Mouse (Mus musculus) lung, embryonic 15.5 days (tissue): ENCODE measurements around the gene Pygl. TPM values are rescaled to one million over a fixed set of nuclear protein-coding genes. Genes with fewer than 3 reads are reported as not detected.

Experiments used
- ATAC-seq: fragments of 200-750 bp; cut with Nextera tagmentation; 2 replicates; pipeline ENCODE4 v1.8.0; 2017; ENCODE audit warnings: moderate number of reproducible peaks, borderline replicate concordance; ENCODE audit not compliant: low FRiP score, low TSS enrichment; ENCODE audit errors: extremely low read depth
- H3K27ac ChIP-seq: fragments of 300-500 bp; sonication (generic); 2 replicates; pipeline ENCODE4 v1.5.1; 2015; ENCODE audit warnings: moderate library complexity, mild to moderate bottlenecking, inconsistent platforms
- H3K27me3 ChIP-seq: fragments of 300-500 bp; sonication (generic); 2 replicates; pipeline ENCODE4 v1.6.1; 2015; ENCODE audit warnings: inconsistent platforms
- H3K36me3 ChIP-seq: fragments of 300-500 bp; sonication (generic); 2 replicates; pipeline ENCODE4 v1.6.1; 2015; ENCODE audit warnings: inconsistent platforms
- H3K4me1 ChIP-seq: fragments of 300-500 bp; sonication (generic); 2 replicates; pipeline ENCODE4 v1.6.1; 2015; ENCODE audit warnings: inconsistent platforms
- H3K4me2 ChIP-seq: fragments of 300-500 bp; sonication (generic); 2 replicates; pipeline ENCODE4 v1.6.1; 2015; ENCODE audit warnings: inconsistent platforms, mild to moderate bottlenecking, moderate library complexity
- H3K4me3 ChIP-seq: fragments of 300-500 bp; sonication (generic); 2 replicates; pipeline ENCODE4 v1.5.1; 2015; ENCODE audit warnings: mild to moderate bottlenecking, inconsistent platforms
- H3K9ac ChIP-seq: fragments of 300-500 bp; sonication (generic); 2 replicates; pipeline ENCODE4 v1.6.1; 2015; ENCODE audit warnings: inconsistent platforms
- H3K9me3 ChIP-seq: fragments of 300-500 bp; sonication (generic); 2 replicates; pipeline ENCODE4 v1.6.1; 2016; ENCODE audit warnings: inconsistent platforms
- WGBS: fragments of 180-500 bp; shearing (Covaris S2); methylation state at CpG from one replicate; pipeline ENCODE4 v1.1.7; 2015; 5-methylcytosine and 5-hydroxymethylcytosine counted together
- polyA plus RNA-seq: library from polyadenylated mRNA; unstranded; fragments of >200 nt; fragmentation: Nextera tagmentation; extraction: Ambion mirVana; gene quantifications from 2 replicates; pipeline ENCODE4 v1.2.1, GENCODE M21; 2015

The Pygl gene
- polyA plus RNA-seq, 1 experiment from 2014 or later = 65.4 TPM

DNA sequence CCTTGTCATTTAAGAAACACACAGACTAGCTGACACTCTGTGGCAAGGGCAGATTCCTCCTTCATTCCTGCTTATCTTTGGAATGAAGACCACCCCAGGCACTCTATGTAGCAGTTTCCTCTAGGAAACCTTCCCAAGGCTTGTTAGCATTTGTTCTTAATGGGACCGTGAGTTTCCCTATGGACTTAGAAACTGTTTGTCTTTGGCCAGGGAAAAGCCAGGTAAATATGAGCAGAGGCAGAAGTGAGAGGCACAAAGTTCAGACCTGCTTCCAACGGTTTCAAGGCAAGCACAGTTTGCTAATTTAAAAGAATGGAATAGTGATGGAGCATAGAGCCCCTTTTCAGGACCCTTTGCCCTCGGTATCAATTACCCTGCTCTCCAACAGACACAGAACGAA, 8.0 kb downstream of the Pygl start:
- Histone ChIP-seq H3K9me3 (no peaks in the 10 kb centered on the region), H3K27me3 (no peaks in the 10 kb centered on the region), H3K27ac (no peak overlapping the region), H3K9ac (no peak overlapping the region), H3K4me1 (peaks cover 36% of the 10 kb centered on the region), H3K36me3 (peaks cover 27% of the 10 kb centered on the region), H3K4me2 (no peak overlapping the region), H3K4me3 (no peak overlapping the region)
- whole genome bisulfite sequencing = 32% methylated on average over 4 of the region's 4 CpGs
- no peak for ATAC-seq

DNA sequence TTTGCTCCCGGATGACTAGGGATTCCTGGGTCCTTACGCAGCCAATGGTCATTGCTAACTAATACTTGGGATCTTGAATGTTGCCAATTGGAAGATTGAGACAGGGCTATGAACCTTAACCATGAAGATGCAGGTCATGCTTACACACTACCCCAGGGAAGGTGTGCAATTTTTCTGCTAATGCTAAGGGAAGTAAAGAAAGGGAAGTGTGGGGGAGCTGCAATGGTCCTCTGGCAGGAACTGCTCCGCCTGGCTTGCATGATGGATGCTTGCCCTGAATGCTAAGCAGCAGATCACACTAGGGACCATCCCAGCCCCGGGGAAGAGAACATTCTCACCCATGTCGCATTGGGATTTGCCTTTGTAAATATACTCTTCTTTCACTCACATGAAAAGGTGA, 9.9 kb downstream of the Pygl start:
- Histone ChIP-seq H3K27me3 (no peaks in the 10 kb centered on the region), H3K4me1 (peaks cover 26% of the 10 kb centered on the region), H3K9ac (no peak overlapping the region), H3K4me3 (no peak overlapping the region), H3K36me3 (peaks cover 29% of the 10 kb centered on the region), H3K9me3 (no peaks in the 10 kb centered on the region), H3K27ac (no peak overlapping the region), H3K4me2 (no peak overlapping the region)
- 70% methylated on average over 5 of the region's 5 CpGs for WGBS
- ATAC-seq = no peak

DNA sequence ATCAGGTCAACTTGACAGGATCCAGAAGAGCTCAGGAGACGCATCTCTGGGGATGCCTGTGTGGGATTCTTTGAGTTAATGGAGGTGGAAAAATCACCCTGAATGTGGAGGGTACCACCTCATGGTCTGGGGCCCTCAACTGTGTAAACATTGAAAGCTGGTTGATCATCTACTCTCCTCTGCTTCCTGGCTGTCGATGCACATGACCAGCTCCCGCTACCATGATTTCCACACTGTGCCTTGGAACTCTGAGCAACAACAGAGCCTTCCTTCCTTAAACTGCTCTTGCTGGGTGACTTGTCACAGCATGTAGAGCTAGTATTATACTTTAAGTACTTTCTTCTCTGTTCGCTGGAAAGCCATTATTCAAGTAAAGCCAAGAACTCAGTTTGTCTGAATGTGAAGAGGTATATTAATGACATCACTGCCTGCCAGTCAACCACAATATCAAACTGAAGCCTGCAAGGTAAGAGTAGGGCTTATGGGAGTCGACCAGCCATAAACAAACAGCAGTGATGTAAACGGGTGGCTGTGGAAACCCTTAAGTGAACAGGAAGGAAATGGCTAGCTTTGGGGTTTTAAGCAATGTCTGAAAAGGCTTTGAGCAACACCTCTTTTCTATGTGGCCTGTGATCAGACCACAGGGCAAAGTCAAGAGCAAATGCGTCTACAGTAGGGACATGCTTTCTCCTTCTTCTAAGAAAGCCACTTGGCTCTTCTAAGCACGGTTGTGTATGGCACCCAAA, 12.3 kb downstream of the Pygl start:
- no peak overlapping the region for H3K4me2 ChIP-seq

DNA sequence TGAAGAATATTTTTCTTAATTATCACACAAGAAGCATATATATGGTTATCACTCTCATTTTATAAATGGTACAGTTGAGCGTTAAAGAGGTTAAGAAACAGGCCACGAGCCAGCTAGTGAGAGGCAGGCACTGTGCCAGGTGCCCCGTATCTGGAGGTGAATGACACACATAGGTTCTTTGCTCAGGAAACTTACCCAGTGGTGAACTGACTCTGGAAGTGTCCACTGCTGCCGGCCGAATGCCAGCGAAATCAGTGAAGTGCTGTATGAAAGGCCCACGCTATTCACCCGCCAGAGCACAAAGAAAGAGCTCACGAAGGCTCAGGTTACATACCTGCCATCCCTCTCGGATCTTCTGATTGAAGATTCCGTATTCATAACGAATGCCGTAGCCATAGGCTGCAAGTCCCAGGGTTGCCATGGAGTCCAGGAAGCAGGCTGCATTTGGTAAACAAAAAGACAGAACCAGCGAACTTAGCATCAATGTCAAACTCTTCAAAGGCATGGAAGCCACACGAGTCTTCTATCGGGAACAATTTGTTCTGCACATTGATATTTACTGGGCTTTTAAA, 15.0 kb downstream of the Pygl start:
- Histone ChIP-seq H3K27ac (peak overlapping the region; percentile 31; the same call in 1 of the 2 replicates), H3K27me3 (no peaks in the 10 kb centered on the region), H3K4me1 (peaks cover 3% of the 10 kb centered on the region; the same call in 1 of the 2 replicates), H3K4me3 (no peak overlapping the region), H3K4me2 (no peak overlapping the region), H3K9ac (no peak overlapping the region), H3K9me3 (no peaks in the 10 kb centered on the region), H3K36me3 (peaks cover 26% of the 10 kb centered on the region)
- 47% methylated on average over 16 of the region's 16 CpGs for WGBS
- ATAC-seq = no peak

More for the DNA sequence above, 12.3 kb downstream of the Pygl start:
- Histone ChIP-seq H3K9ac (no peak overlapping the region), H3K9me3 (no peaks in the 10 kb centered on the region), H3K27me3 (no peaks in the 10 kb centered on the region), H3K27ac (no peak overlapping the region), H3K4me3 (no peak overlapping the region), H3K4me1 (peaks cover 11% of the 10 kb centered on the region), H3K36me3 (peaks cover 33% of the 10 kb centered on the region)
- ATAC-seq = no peak
- 70% methylated on average over 8 of the region's 8 CpGs for WGBS

DNA sequence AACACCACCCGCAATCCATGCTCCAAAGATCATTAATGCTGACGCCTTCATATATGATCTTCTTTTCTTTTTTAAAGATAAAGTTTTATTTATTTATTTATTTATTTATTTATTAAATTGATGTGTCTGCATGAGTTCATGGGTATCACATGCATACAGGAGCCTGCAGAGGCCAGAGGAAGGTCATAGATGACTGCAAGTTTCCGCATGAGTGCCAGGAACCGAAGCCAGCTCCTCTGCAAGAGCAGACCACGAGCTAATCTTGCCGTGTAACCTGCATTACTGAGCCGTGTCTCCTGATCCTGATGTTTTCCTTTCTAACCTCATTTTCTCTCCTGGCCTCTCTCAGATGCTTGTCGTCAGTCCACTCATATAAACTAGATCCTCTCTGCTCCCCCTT, 17.0 kb downstream of the Pygl start:
- Histone ChIP-seq H3K4me3 (no peak overlapping the region), H3K9ac (no peak overlapping the region), H3K4me1 (peaks cover 3% of the 10 kb centered on the region; the same call in 1 of the 2 replicates), H3K9me3 (no peaks in the 10 kb centered on the region), H3K36me3 (peaks cover 14% of the 10 kb centered on the region), H3K27ac (no peak overlapping the region), H3K4me2 (no peak overlapping the region), H3K27me3 (no peaks in the 10 kb centered on the region)
- ATAC-seq = no peak
- 76% methylated on average over 8 of the region's 8 CpGs for WGBS

DNA sequence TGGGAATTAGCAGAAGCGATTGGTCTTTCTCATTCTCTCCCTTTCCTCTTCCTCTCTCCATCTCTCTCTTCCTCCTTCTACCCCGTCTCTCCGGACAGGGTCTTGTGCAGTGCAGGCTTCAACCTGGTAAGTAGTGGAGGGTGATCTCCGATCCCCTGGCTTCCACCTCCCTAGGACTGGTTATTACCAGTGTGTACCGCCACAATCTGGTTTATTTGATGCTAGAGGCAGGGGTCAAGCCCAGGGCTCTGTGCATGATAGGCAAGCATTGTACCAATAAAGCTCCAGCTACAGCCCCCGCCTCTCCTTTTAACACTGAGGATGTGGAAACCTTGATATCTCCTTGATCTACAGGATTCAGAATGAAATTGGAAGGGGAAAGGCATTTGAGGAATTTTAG, 17.7 kb downstream of the Pygl start:
- Histone ChIP-seq H3K9ac (no peak overlapping the region), H3K27me3 (no peaks in the 10 kb centered on the region), H3K27ac (no peak overlapping the region), H3K4me2 (no peak overlapping the region), H3K9me3 (no peaks in the 10 kb centered on the region), H3K36me3 (peaks cover 9% of the 10 kb centered on the region; the same call in 1 of the 2 replicates), H3K4me3 (no peak overlapping the region), H3K4me1 (peaks cover 3% of the 10 kb centered on the region; the same call in 1 of the 2 replicates)
- no peak for ATAC-seq
- WGBS = 83% methylated on average over 6 of the region's 6 CpGs

DNA sequence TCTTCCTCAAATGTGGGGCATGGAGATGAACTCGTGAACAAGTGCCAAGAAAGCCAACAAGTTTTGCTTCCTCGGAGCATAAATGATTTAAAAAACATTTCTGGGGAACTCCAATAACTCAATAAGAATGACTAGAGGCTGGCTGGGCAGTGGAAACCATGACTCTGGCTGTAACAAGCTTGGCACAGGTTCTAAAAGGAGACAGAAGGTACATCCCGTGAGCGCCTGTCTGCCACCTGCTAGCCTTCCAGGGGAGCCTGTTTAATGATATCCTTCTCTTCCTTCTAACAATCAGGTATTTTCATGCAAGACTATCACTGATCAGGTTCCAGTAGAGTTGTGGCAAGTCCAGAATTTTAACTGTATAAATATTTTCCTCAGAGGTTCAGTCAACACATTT, 18.8 kb downstream of the Pygl start:
- 74% methylated on average over 4 of the region's 4 CpGs for WGBS
- ATAC-seq = no peak
- Histone ChIP-seq H3K9me3 (no peaks in the 10 kb centered on the region), H3K4me1 (peaks cover 3% of the 10 kb centered on the region; the same call in 1 of the 2 replicates), H3K27ac (no peak overlapping the region), H3K4me3 (no peak overlapping the region), H3K27me3 (no peaks in the 10 kb centered on the region), H3K4me2 (no peak overlapping the region), H3K36me3 (peaks cover 11% of the 10 kb centered on the region; the same call in 1 of the 2 replicates), H3K9ac (no peak overlapping the region)

DNA sequence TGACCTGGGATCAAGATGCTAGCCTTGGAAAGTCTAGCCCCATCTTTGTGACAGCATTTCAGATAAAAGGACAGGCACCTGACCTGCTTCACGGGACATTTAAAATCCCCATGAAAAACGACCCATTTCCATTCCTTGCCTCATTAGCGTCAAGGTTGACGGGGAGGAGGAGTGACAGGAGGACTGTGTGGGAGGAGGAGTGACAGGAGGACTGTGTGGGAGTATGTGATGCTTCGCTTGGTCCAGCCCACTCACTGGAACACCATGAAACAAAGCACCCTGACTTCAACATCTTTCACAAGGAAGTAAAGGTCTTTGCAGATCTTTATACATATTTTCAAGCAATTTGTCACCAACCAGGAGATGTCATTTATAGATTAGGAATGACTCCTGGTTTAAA, 23.1 kb downstream of the Pygl start:
- no peak for ATAC-seq
- Histone ChIP-seq H3K4me1 (no peaks in the 10 kb centered on the region), H3K4me2 (no peak overlapping the region), H3K9me3 (no peaks in the 10 kb centered on the region), H3K27ac (no peak overlapping the region), H3K9ac (no peak overlapping the region), H3K27me3 (no peaks in the 10 kb centered on the region), H3K4me3 (no peak overlapping the region), H3K36me3 (peaks cover 17% of the 10 kb centered on the region)
- WGBS = 64% methylated on average over 5 of the region's 5 CpGs

DNA sequence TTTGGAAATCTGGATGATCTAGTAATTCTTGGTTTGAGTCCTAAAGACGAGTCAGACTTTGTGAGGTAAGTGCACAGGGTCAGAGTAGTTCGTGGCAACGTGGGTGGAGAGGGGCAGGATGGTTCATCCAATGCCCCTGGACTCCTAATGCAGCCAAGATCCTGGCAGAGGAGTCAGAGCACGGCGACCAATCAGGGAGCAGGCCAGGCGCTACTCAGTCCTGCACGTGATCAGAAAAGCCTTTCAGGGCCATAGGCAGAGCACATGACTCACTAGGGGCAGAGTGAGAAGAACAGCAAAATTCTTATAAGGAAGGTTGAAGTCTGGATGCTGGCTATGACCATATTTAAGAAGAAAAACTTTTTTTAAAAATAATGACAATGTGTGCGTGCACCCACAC, 26.9 kb downstream of the Pygl start:
- Histone ChIP-seq H3K4me1 (no peaks in the 10 kb centered on the region), H3K27ac (no peak overlapping the region), H3K4me3 (no peak overlapping the region), H3K9ac (no peak overlapping the region), H3K36me3 (peaks cover 27% of the 10 kb centered on the region), H3K27me3 (no peaks in the 10 kb centered on the region), H3K9me3 (no peaks in the 10 kb centered on the region), H3K4me2 (no peak overlapping the region)
- WGBS = 77% methylated on average over 8 of the region's 8 CpGs
- no peak for ATAC-seq

DNA sequence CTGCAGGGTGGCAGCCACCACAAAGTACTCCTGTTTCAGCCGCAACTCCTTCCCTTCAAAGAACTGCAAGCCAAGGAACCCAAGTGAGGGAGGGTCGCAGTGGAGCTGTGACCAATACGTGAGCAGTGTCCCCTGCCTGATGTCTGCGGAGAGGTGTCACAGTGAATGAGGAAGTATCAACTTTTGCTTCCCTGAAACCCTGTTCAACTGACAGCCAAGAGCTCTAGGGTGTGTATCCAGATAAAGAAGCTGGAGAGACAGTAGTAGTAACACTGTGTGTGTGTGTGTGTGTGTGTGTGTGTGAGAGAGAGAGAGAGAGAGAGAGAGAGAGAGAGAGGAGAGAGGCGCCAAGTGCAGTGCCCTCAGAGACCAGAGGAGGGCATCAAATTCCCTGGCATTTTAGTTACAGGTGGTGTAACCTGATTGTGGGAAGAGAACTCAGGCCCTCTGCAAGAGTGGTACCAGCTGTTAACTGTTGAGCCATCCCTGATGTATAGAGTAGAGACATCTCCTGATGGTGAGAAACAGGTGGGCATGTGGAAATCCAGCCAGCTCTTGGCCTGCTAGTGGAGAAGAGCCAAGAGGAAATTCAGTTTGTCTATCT, 29.3 kb downstream of the Pygl start:
- H3K36me3 ChIP-seq = peaks cover 28% of the 10 kb centered on the region

DNA sequence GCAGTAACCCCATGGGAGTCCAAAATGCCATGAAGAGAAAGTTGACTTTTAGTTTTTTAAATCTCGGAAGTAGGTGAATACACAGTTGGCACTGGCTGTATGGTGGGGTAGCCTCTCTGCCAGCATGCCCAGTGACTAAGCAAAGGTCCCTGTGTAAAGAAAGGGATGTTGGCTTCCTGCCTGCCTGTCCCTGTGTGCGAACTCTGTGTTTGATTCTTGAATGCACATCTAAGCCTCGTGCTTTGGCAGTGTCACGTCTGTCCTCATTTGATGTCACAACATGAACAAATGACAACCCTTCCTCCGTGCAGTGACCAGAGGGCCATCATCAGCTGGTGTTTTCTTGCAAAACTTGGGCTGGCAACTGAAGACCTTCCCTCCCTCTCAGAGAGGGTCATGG, 34.9 kb downstream of the Pygl start:
- no peak overlapping the region for H3K4me2 ChIP-seq
- H3K4me3 ChIP-seq = no peak overlapping the region
- H3K9me3 ChIP-seq = no peaks in the 10 kb centered on the region
- no peaks in the 10 kb centered on the region for H3K27me3 ChIP-seq
- H3K27ac ChIP-seq = no peak overlapping the region
- no peak overlapping the region for H3K9ac ChIP-seq
- 85% methylated on average over 5 of the region's 5 CpGs for WGBS
- H3K36me3 ChIP-seq = peaks cover 16% of the 10 kb centered on the region; the same call in 1 of the 2 replicates
- no peak for ATAC-seq
- peaks cover 4% of the 10 kb centered on the region for H3K4me1 ChIP-seq

More for the DNA sequence above, 29.3 kb downstream of the Pygl start:
- Histone ChIP-seq H3K27me3 (no peaks in the 10 kb centered on the region), H3K9me3 (no peaks in the 10 kb centered on the region), H3K4me3 (no peak overlapping the region), H3K4me1 (no peaks in the 10 kb centered on the region), H3K4me2 (no peak overlapping the region), H3K9ac (no peak overlapping the region), H3K27ac (no peak overlapping the region)
- 56% methylated on average over 5 of the region's 5 CpGs for WGBS
- ATAC-seq = no peak

DNA sequence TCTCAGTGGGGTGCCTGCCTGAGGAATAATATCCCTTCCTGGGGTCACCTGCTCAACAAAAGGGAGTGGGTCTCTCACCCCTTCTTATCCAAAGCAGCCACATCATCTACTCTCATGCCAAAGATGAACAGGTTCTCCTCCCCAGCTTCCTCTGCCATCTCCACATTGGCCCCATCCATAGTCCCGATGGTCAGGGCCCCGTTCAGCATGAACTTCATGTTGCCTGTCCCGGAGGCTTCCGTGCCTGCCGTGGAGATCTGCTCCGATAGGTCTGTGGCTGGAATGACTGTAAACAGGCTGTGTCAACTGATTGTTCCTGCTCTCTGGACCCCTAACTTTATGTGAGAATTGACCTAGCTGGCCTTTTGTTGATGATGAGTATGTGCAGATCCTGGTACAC, 35.9 kb downstream of the Pygl start:
- H3K9me3 ChIP-seq = no peaks in the 10 kb centered on the region
- H3K9ac ChIP-seq = no peak overlapping the region
- H3K4me3 ChIP-seq = no peak overlapping the region
- no peaks in the 10 kb centered on the region for H3K27me3 ChIP-seq
- peaks cover 16% of the 10 kb centered on the region; the same call in 1 of the 2 replicates for H3K36me3 ChIP-seq
- H3K4me1 ChIP-seq = peaks cover 4% of the 10 kb centered on the region
- no peak for ATAC-seq
- no peak overlapping the region for H3K4me2 ChIP-seq
- 94% methylated on average over 6 of the region's 6 CpGs for WGBS
- no peak overlapping the region for H3K27ac ChIP-seq
